ENCODE assay signal across 27 mouse cellular contexts in the genomic region with DNA sequence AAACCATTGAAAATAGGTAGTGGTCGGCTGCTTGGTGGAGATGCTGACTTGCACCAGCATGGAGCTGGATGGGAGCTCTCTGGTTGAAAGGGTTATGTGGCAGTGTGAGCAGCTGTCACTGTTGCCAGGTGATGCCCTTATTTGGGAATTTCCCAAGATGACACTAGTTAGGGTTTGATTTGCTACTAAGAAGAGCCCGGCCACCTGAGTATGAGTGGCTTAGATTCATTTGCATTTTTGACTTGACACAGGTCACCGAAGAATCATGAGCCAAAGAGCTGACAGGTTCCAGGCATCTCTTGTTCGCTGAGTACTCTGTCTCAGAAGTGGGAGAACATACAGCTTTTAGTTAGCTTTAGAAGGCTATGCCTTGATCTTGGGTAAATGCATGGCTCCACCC. TPM values are rescaled to one million over a fixed set of nuclear protein-coding genes. Genes with fewer than 3 reads are reported as not detected.
"Had no signal": no experiment of that assay in that cellular context is flagged by ENCODE, and none has a peak within 500 bp of the region (broad histone marks: within the 10 kb centered on the region; RNA-seq: fewer than 3 reads in every experiment).

No protein-coding gene starts in this region.

- H3K27ac ChIP-seq: embryonic facial prominence, embryonic 10.5 days; embryonic facial prominence, embryonic 12.5 days; embryonic facial prominence, embryonic 13.5 days; embryonic facial prominence, embryonic 15.5 days; forebrain, embryonic 10.5 days; forebrain, embryonic 12.5 days; forebrain, embryonic 13.5 days; forebrain, embryonic 15.5 days; gastrocnemius, adult 2 months; heart, adult 2 months had no signal

- H3K4me3 ChIP-seq: embryonic facial prominence, embryonic 10.5 days; embryonic facial prominence, embryonic 12.5 days; embryonic facial prominence, embryonic 13.5 days; embryonic facial prominence, embryonic 15.5 days; erythroblast, embryonic 14.5 days; forebrain, embryonic 10.5 days; forebrain, embryonic 12.5 days; forebrain, embryonic 13.5 days; forebrain, embryonic 15.5 days; gastrocnemius, adult 2 months; heart, adult 2 months had no signal

- H3K9ac ChIP-seq: embryonic facial prominence, embryonic 12.5 days; embryonic facial prominence, embryonic 13.5 days; embryonic facial prominence, embryonic 15.5 days; forebrain, embryonic 12.5 days; forebrain, embryonic 13.5 days; forebrain, embryonic 15.5 days; forebrain, postnatal 0 days had no signal

- H3K4me1 ChIP-seq: embryonic facial prominence, embryonic 12.5 days; embryonic facial prominence, embryonic 13.5 days; embryonic facial prominence, embryonic 15.5 days had no signal

- H3K4me2 ChIP-seq: embryonic facial prominence, embryonic 12.5 days; embryonic facial prominence, embryonic 13.5 days; embryonic facial prominence, embryonic 15.5 days; forebrain, embryonic 12.5 days; forebrain, embryonic 13.5 days; forebrain, embryonic 15.5 days had no signal

- DNase-seq: cerebellum, adult 9-10 months; cerebellum, adult 9-11 months; cerebellum, postnatal 10 days; cerebellum, postnatal 14 days; cerebellum, postnatal 25 days; cerebellum, postnatal 36 days; embryo, embryonic 11 days; forebrain, postnatal 0 days; gastrocnemius, adult 2 months; gastrocnemius, postnatal 10 days; gastrocnemius, postnatal 14 days; gastrocnemius, postnatal 25 days; gastrocnemius, postnatal 36 days; heart, adult 11 months; heart, adult 18-20 months; heart, adult 2 months had no signal

- H3K27me3 ChIP-seq: embryonic facial prominence, embryonic 12.5 days; embryonic facial prominence, embryonic 13.5 days; embryonic facial prominence, embryonic 15.5 days; forebrain, embryonic 13.5 days; forebrain, embryonic 15.5 days had no signal

- ATAC-seq: forebrain, embryonic 13.5 days; forebrain, embryonic 14.5 days; forebrain, embryonic 15.5 days; forebrain, embryonic 16.5 days; forebrain, postnatal 0 days had no signal

- H3K36me3 ChIP-seq: embryonic facial prominence, embryonic 10.5 days; embryonic facial prominence, embryonic 12.5 days; embryonic facial prominence, embryonic 13.5 days; embryonic facial prominence, embryonic 15.5 days; forebrain, embryonic 10.5 days; forebrain, embryonic 12.5 days; forebrain, embryonic 15.5 days had no signal

- H3K9me3 ChIP-seq: embryonic facial prominence, embryonic 10.5 days; embryonic facial prominence, embryonic 12.5 days; embryonic facial prominence, embryonic 13.5 days; embryonic facial prominence, embryonic 15.5 days; forebrain, embryonic 10.5 days; forebrain, embryonic 12.5 days; forebrain, embryonic 13.5 days; forebrain, embryonic 15.5 days had no signal

RNA-seq across cellular contexts. Expression of a gene that starts 9.3 kb away (rescaled TPM):
- polyA plus RNA-seq: erythroblast, embryonic 14.5 days had no signal
